ENCODE assay signal across 13 mouse cellular contexts in genomic region chr2:150656975-150657768, GRCm38 (mm10). TPM values are rescaled to one million over a fixed set of nuclear protein-coding genes. Genes with fewer than 3 reads are reported as not detected.
DNase-seq lines count a peak whose midpoint lies in the region; ATAC-seq and TF ChIP-seq lines count a peak whose summit lies in the region.
"Had no signal": no experiment of that assay in that cellular context is flagged by ENCODE, and none has a peak within 500 bp of the region (broad histone marks: within the 10 kb centered on the region; RNA-seq: fewer than 3 reads in every experiment).

No protein-coding gene starts in this region.

- peak; percentile 99 for TF ChIP-seq EP300 in ES-Bruce4 (IDR thresholded peaks at IDR 0.05; ENCODE audit: insufficient read depth, low read depth, low read length)

- H3K9ac ChIP-seq in ES-Bruce4 (ENCODE audit: low read depth, poor library complexity, severe bottlenecking): no peak overlapping the region
- no peak overlapping the region for H3K9ac ChIP-seq in intestine, embryonic 15.5 days
- no peak overlapping the region for H3K9ac ChIP-seq in midbrain, embryonic 15.5 days
- H3K9ac ChIP-seq: embryonic facial prominence, embryonic 13.5 days had no signal

- H3K4me2 ChIP-seq in intestine, embryonic 15.5 days (replicated peaks): no peak overlapping the region
- no peak overlapping the region for H3K4me2 ChIP-seq in midbrain, embryonic 15.5 days
- H3K4me2 ChIP-seq: embryonic facial prominence, embryonic 13.5 days had no signal

- 62% methylated on average over 8 of the region's 8 CpGs for WGBS in intestine, embryonic 15.5 days
- 31% methylated on average over 8 of the region's 8 CpGs for WGBS in midbrain, embryonic 15.5 days

- H3K9me3 ChIP-seq in ES-Bruce4 (replicated peaks; ENCODE audit: control insufficient read depth, insufficient read depth, low read length, poor library complexity, severe bottlenecking): peaks cover 8% of the 10 kb centered on the region; the same call in 1 of the 2 replicates
- H3K9me3 ChIP-seq in intestine, embryonic 15.5 days: no peaks in the 10 kb centered on the region
- H3K9me3 ChIP-seq in midbrain, embryonic 15.5 days: no peaks in the 10 kb centered on the region
- H3K9me3 ChIP-seq: embryonic facial prominence, embryonic 13.5 days had no signal

- H3K36me3 ChIP-seq in ES-Bruce4 (ENCODE audit: control insufficient read depth, insufficient read depth, low read length, poor library complexity, severe bottlenecking): no peaks in the 10 kb centered on the region
- H3K36me3 ChIP-seq in intestine, embryonic 15.5 days: 0 out of 2 replicates have a peak, but pooled peaks cover 6% of the 10 kb centered on the region
- no peaks in the 10 kb centered on the region for H3K36me3 ChIP-seq in midbrain, embryonic 15.5 days (replicated peaks)
- H3K36me3 ChIP-seq: embryonic facial prominence, embryonic 13.5 days had no signal

- H3K27me3 ChIP-seq in ES-Bruce4 (ENCODE audit: control insufficient read depth, insufficient read depth, low read length, poor library complexity, severe bottlenecking): no peaks in the 10 kb centered on the region
- H3K27me3 ChIP-seq in intestine, embryonic 15.5 days (replicated peaks): no peaks in the 10 kb centered on the region
- no peaks in the 10 kb centered on the region for H3K27me3 ChIP-seq in midbrain, embryonic 15.5 days (replicated peaks)
- H3K27me3 ChIP-seq: embryonic facial prominence, embryonic 13.5 days had no signal

- peak; percentile 74 for ATAC-seq in intestine, embryonic 15.5 days
- peak; percentile 76 for ATAC-seq in midbrain, embryonic 15.5 days (replicated peaks)

- H3K27ac ChIP-seq in ES-Bruce4 (ENCODE audit: insufficient read depth, low read length): peak overlapping the region; percentile 47; the same call in 1 of the 2 replicates
- no peak overlapping the region for H3K27ac ChIP-seq in intestine, embryonic 15.5 days
- peak overlapping the region; percentile 57 for H3K27ac ChIP-seq in midbrain, embryonic 15.5 days
- H3K27ac ChIP-seq: embryonic facial prominence, embryonic 13.5 days had no signal

- peaks cover 8% of the 10 kb centered on the region for H3K4me1 ChIP-seq in ES-Bruce4 (ENCODE audit: control insufficient read depth, insufficient read depth, low read length)
- H3K4me1 ChIP-seq in intestine, embryonic 15.5 days (replicated peaks): no peaks in the 10 kb centered on the region
- no peaks in the 10 kb centered on the region for H3K4me1 ChIP-seq in midbrain, embryonic 15.5 days
- H3K4me1 ChIP-seq: embryonic facial prominence, embryonic 13.5 days had no signal

- DNase-seq in embryo, embryonic 11 days: peak; percentile 38
- no peak for DNase-seq in adrenal gland, postnatal 14 days
- no peak for DNase-seq in cerebellum, postnatal 4 days (ENCODE audit: low spot score in 2 of 2)
- no peak for DNase-seq in left cerebral cortex, adult 8-10 months (ENCODE audit: low spot score in 2 of 2)
- DNase-seq in gastrocnemius, postnatal 36 days: no peak
- DNase-seq: heart, adult 11 months; kidney, adult 9 months had no signal

- no peak overlapping the region for H3K4me3 ChIP-seq in ES-Bruce4 (ENCODE audit: low read depth, low read length)
- H3K4me3 ChIP-seq in intestine, embryonic 15.5 days (replicated peaks): no peak overlapping the region
- H3K4me3 ChIP-seq in midbrain, embryonic 15.5 days: no peak overlapping the region
- H3K4me3 ChIP-seq: embryonic facial prominence, embryonic 13.5 days; megakaryocyte, embryonic 14.5 days had no signal

- no peak for TF ChIP-seq CTCF in ES-Bruce4 (IDR thresholded peaks at IDR 0.05; ENCODE audit: low read depth, low read length)

- intact Hi-C loops in gastrocnemius, postnatal 36 days (cut with DNase I): no loop called here

- TF ChIP-seq POLR2A in ES-Bruce4 (IDR thresholded peaks at IDR 0.05; ENCODE audit: insufficient read depth, low read length): no peak

RNA-seq across cellular contexts. Expression of gene Acss1, which starts 11.1 kb away (rescaled TPM):
- 9.8 and 10.4 TPM in 2 replicates for polyA plus RNA-seq in ES-Bruce4 (2011; ENCODE audit: insufficient read depth, insufficient read length, low read depth, missing spikeins)
- polyA plus RNA-seq in intestine, embryonic 15.5 days (2015; fragmentation: Nextera tagmentation; extraction: Ambion mirVana): 20.4 and 24.6 TPM in 2 replicates
- polyA plus RNA-seq in midbrain, embryonic 15.5 days (2015; fragmentation: Nextera tagmentation; extraction: Ambion mirVana): 16.7 and 20.9 TPM in 2 replicates
- total RNA-seq in adrenal gland, postnatal 14 days (2021): 75.7 and 93.0 TPM in 2 replicates
- total RNA-seq in left cerebral cortex, adult 8-10 months (2022): 10 to 100 TPM; 18.3 to 24.5 (median 21.6) TPM
- total RNA-seq in gastrocnemius, postnatal 36 days (2021): 10 to 100 TPM; 10.7 to 26.5 TPM

RNA-seq across cellular contexts. Expression of gene Vsx1, which starts 32.0 kb away (rescaled TPM):
- 0.57 and 0.58 TPM in 2 replicates for polyA plus RNA-seq in ES-Bruce4 (2011; ENCODE audit: insufficient read depth, insufficient read length, low read depth, missing spikeins)
- polyA plus RNA-seq in intestine, embryonic 15.5 days (2015; fragmentation: Nextera tagmentation; extraction: Ambion mirVana): not detected in 2 replicates
- polyA plus RNA-seq in midbrain, embryonic 15.5 days (2015; fragmentation: Nextera tagmentation; extraction: Ambion mirVana): 0.04 and 0.06 TPM in 2 replicates
- total RNA-seq in adrenal gland, postnatal 14 days (2021): not detected in 2 replicates
- not detected for total RNA-seq in left cerebral cortex, adult 8-10 months (2022)
- not detected for total RNA-seq in gastrocnemius, postnatal 36 days (2021)
- polyA plus RNA-seq: embryonic facial prominence, embryonic 13.5 days; limb, embryonic 11.5 days had no signal

RNA-seq across cellular contexts. Expression of gene Apmap, which starts 48.8 kb away (rescaled TPM):
- 9.0 and 10.0 TPM in 2 replicates for polyA plus RNA-seq in ES-Bruce4 (2011; ENCODE audit: insufficient read depth, insufficient read length, low read depth, missing spikeins)
- polyA plus RNA-seq in intestine, embryonic 15.5 days (2015; fragmentation: Nextera tagmentation; extraction: Ambion mirVana): 36.3 and 38.7 TPM in 2 replicates
- polyA plus RNA-seq in midbrain, embryonic 15.5 days (2015; fragmentation: Nextera tagmentation; extraction: Ambion mirVana): 39.5 and 42.1 TPM in 2 replicates
- total RNA-seq in adrenal gland, postnatal 14 days (2021): 161 and 180 TPM in 2 replicates
- 10 to 100 TPM; 58.1 to 66.8 (median 60.4) TPM for total RNA-seq in left cerebral cortex, adult 8-10 months (2022)
- total RNA-seq in gastrocnemius, postnatal 36 days (2021): 10 to 100 TPM; 16.0 to 19.3 TPM
